Mouse (Mus musculus): Measurements from ENCODE around the gene Gigyf1.

- TF ChIP-seq ZNF384 (IDR thresholded peaks at IDR 0.05; ENCODE audit: low read depth, low read length): no peak
- no peak for TF ChIP-seq MAFK (IDR thresholded peaks at IDR 0.05; ENCODE audit: insufficient read depth, low read depth, low read length)
- TF ChIP-seq HCFC1 (IDR thresholded peaks at IDR 0.05; ENCODE audit: borderline replicate concordance, insufficient read depth, low read length): no peak
- no peak for TF ChIP-seq ZC3H11A (IDR thresholded peaks at IDR 0.05; ENCODE audit: borderline replicate concordance, low read depth, low read length)
Measured at GRCm38 (mm10) chr5:137529221-137529995, 11.1 kb downstream of the Gigyf1 start.
